Mouse (Mus musculus): Measurements from ENCODE around the gene Ky.

DNA sequence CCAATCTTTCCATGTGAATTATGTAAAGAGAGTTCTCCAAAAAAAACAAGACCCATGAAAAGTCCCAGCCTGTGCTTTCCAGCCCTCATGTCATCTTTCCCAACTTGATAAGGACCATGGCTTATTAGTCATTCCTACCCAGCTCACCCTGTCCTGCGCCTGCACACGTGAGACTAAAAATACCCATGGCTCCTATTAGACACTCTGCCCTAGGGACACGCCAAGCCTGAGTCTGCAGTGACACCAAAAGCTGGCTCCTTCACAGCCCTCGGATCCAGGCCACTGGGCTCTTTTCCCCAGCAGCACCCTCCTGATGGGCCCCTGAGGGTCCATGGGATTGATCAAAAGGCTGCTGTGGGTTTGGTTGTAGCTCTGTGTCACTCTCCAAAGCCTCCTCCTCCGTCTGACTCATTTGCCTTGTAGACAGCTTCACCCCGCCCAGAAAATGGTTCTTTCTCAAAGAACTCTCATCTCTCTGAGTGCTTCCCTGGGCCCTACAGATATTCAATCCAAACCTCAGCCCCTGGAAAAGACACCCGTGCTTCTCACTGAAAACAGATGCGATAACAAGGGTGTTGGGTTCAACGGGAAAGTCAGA lies 7.6 kb upstream of the Ky start:
- TF ChIP-seq MAFK (IDR thresholded peaks at IDR 0.05; ENCODE audit: insufficient read depth, low read depth, low read length) (no peak), HCFC1 (IDR thresholded peaks at IDR 0.05; ENCODE audit: borderline replicate concordance, insufficient read depth, low read length) (no peak), CHD2 (IDR thresholded peaks at IDR 0.05; ENCODE audit: low read depth, low read length) (no peak), ZNF384 (IDR thresholded peaks at IDR 0.05; ENCODE audit: low read depth, low read length) (no peak), ZC3H11A (IDR thresholded peaks at IDR 0.05; ENCODE audit: borderline replicate concordance, low read depth, low read length) (no peak)

Measured in ES-E14 (cell line).